Mouse (Mus musculus) cortical plate, adult 2 months (tissue): ENCODE measurements around the gene Ccdc175.

ENCODE experiments used
- CTCF ChIP-seq: fragments of 200-500 bp; IDR thresholded peaks from 2 replicates; pipeline ENCODE4 v1.5.1; 2011; ENCODE audit warnings: mild to moderate bottlenecking, control low read depth, low read length; ENCODE audit not compliant: insufficient read depth; ENCODE audit errors: extremely low read depth
- POLR2A ChIP-seq: fragments of 200-500 bp; IDR thresholded peaks from 2 replicates; pipeline ENCODE4 v1.6.1; 2011; ENCODE audit warnings: mild to moderate bottlenecking, low read length, control low read depth; ENCODE audit not compliant: insufficient read depth; ENCODE audit errors: extremely low read depth

DNA sequence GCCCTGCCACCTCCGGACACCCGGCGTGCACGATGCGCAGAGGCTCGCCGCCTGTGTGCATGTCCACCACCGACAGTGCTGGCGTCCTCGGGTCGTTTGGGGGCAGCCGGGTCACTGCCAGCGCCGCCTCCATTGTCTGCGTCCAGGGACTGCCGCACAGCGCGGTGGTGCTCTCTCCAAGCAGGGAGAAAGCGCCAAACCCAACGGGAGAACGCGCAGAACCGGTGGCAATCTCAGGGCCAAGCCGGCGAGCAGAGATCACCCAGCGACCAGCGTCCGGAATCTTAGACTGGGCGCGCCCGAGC, 99.9 kb downstream of the Ccdc175 start:
- TF ChIP-seq CTCF (no peak), POLR2A (no peak)
